Mouse (Mus musculus) heart, postnatal 10 days (tissue): ENCODE results near the gene Olfr453. TPM values are rescaled to one million over a fixed set of nuclear protein-coding genes. Genes with fewer than 3 reads are reported as not detected.

ENCODE experiments used
- DNase-seq, 2 experiments: peaks; one replicate each; pipeline ENCODE4 v3.0.0; 2021
- intact Hi-C: fragments of 180-260 bp; cut with DNase I; formaldehyde crosslinking; loops from one replicate; pipeline ENCODE4 v1.15.1; 2025
- total RNA-seq, 2 experiments: library from RNA; stranded (reverse); gene quantifications; 2 replicates each; pipeline ENCODE4 v1.2.3; 2021

The Olfr453 gene
- total RNA-seq: not detected

GRCm38 (mm10) chr6:42739071-42739470, at the start of gene Olfr453:
Olfr453 (plus strand) TSS chr6:42739371.
- no peak for DNase-seq
- intact Hi-C loops: no loop called here

GRCm38 (mm10) chr6:42689761-42690160, 49.4 kb upstream of the Olfr453 start:
- intact Hi-C loops: no loop called here
- no peak for DNase-seq

GRCm38 (mm10) chr6:42692154-42692516, 47.0 kb upstream of the Olfr453 start:
- DNase-seq: peak; percentile 85
- intact Hi-C loops: loop anchor here (2.0 kb wide), 2 partner anchors 19 to 47 kb away; partner anchors contain the start of genes Tcaf1 and Tcaf2

DNA sequence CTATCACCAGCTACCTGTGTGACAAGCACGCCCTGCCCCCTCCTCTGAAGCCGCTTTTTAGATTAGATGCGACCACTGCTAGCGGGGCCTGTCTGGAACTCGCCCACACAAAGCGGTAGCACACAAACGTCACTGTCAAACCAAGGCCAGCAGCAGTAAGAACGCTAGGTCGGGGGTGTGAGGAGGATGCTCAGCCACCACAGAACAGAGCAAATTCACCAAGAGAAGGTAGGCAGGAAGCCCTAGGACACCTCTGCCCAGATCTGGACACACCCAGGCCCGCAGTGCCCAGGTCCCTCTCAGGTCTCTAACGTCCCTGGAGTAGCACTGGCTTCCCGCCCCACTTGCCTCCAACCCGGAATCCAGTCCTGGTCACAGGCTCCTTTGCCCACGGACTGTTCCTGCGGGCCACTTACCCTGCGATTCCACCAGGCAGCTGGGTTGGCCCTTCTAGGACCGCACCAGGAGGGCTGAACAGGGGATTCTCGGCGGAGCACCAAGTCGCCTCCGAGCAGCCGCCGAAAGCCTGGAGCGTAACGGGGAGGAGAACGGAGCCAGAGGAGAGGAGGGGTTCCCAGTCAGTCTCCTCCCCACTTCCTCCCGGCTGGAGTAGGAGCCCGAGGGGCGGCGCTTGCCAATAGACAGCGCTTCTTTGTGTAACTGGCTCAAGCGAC, 46.5 kb upstream of the Olfr453 start:
- peak; percentile 88 for DNase-seq
- intact Hi-C loops: loop anchor here (2.0 kb wide), 2 partner anchors 18 to 48 kb away; partner anchors contain the start of genes Tcaf1 and Tcaf2

GRCm38 (mm10) chr6:42709291-42710211, 29.6 kb upstream of the Olfr453 start, which contains the start of gene Tcaf1:
Tcaf1 (minus strand) TSS chr6:42710088.
- peak; percentile 84 for DNase-seq
- intact Hi-C loops: loop anchor here (2.0 kb wide), 1 partner anchor 17 kb away; no protein-coding TSS in a partner anchor

DNA sequence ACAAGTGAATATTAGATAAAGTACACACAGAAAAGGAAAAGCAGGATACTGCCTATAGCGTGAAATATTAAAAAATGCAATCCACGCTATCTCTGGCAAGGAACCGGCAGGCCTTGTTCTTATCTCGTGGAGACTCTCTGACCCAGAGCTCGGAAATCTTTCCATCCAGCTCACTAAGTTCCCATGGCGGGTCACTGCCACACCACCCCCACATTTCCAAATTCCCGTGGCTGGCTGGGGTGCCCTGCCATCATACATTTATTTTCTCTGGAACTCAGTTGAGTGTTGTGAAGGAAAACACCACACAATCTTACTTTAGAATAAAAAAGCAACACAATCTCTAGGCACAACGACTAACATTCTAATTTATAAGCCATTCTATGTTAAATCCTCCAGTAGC, 24.5 kb upstream of the Olfr453 start:
- intact Hi-C loops: no loop called here
- no peak for DNase-seq

DNA sequence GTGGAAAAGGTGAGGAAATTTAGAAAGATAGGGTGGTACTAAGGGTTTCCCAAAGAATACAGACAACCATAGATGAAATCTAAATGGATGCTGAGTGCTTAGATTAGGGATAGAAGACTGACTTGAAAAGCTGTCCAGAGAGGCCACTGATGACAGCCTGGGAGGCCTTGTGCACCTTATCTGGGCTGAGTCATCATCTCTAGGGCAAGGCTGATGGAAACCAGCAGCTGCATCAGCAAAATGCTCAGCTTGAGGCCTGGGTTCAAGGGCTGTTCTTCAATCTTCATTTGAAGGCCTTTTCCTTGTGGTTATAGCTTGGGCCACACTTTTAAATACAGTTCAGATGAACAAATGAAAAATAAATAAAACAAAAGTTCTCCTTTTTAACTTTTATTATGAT, 21.2 kb upstream of the Olfr453 start:
- no peak for DNase-seq
- intact Hi-C loops: no loop called here

GRCm38 (mm10) chr6:42742303-42742702, 3.1 kb downstream of the Olfr453 start:
- no peak for DNase-seq
- intact Hi-C loops: no loop called here

DNA sequence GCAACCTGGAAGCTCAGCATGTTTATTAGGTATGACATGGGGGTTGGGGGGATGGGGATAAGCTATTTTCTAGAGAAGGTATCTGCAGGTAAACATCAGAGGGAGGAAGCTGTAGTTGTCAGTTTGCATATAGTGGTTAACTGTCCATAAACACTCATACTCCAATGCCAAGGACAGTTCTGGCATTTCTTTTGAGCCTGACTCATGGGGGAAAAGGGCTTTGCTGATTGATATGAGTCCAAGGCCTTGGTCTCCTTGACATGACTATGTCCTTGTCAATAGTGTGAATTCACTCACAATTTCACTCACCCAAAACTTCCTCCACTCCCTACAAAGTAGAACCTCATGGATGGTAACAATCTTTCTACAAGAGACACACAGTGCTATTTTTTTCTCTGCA, 8.7 kb downstream of the Olfr453 start:
- intact Hi-C loops: no loop called here
- no peak for DNase-seq

DNA sequence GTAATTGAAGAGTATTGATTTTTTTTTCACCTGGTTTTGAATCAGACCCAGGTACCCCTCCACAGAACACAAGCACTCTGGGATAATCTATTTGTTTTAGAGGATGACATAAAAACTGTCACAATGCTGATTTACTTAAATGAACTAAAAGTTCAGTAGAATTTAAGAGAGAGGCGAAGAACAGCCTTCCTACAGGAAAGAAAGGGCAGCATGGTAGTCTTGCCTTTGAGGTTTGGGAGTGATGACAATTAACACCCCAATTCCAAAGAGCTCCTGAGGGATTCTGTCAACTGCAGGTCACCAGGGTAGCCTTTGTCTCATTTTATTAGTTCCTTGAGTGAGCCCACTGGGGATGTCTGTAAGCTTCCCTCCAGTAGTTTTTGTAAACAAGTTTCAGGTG, 16.9 kb downstream of the Olfr453 start, which contains the start of gene Olfr38:
Gene Olfr38, plus strand, starts transcription at position 301 of the 400 bp plus-strand sequence.
- intact Hi-C loops: no loop called here

DNA sequence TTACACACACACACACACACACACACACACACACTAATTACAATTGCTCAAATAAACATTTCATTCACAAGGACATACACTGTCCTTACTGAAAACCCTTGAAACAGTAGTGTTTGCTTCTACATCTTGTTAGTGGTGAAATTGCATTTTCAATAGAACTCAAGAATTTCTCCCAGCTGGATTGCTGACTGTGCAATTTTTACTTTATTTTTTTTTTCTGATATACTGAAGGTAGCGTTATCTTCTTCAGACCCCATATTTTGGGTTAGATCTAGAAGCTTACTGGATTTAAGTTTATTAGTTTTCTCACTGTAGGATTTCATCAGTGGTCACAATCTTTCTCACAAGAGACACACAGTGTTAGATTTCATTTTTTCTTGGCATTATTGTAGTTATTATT, 37.9 kb downstream of the Olfr453 start:
- intact Hi-C loops: no loop called here
- DNase-seq: no peak

More for the DNA sequence above, 16.9 kb downstream of the Olfr453 start, which contains the start of gene Olfr38:
- no peak for DNase-seq

DNA sequence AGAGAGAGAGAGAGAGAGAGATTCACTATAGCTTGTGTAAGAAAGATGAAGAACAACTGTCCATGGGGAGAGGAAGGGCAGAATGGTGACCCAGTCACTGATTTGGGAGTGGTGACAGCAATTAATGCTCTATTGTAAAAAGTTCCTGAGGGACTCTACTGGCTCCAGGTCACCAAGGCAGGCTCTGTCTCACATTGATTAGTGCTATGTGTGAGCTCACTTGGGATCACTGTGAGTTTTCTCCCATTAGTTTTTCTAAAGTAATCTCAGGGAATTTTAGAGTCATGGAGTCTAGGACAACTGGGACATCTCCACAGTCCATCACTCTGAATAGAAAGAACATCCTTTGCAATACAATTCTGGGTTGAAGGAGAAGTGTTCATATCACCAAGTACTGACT, 45.6 kb downstream of the Olfr453 start, which contains the start of gene Olfr452:
Gene Olfr452, plus strand, starts transcription at position 301 of the 400 bp plus-strand sequence.
- DNase-seq: no peak
- intact Hi-C loops: no loop called here

GRCm38 (mm10) chr6:42790247-42790948, 51.2 kb downstream of the Olfr453 start:
- DNase-seq: no peak
- intact Hi-C loops: no loop called here

DNA sequence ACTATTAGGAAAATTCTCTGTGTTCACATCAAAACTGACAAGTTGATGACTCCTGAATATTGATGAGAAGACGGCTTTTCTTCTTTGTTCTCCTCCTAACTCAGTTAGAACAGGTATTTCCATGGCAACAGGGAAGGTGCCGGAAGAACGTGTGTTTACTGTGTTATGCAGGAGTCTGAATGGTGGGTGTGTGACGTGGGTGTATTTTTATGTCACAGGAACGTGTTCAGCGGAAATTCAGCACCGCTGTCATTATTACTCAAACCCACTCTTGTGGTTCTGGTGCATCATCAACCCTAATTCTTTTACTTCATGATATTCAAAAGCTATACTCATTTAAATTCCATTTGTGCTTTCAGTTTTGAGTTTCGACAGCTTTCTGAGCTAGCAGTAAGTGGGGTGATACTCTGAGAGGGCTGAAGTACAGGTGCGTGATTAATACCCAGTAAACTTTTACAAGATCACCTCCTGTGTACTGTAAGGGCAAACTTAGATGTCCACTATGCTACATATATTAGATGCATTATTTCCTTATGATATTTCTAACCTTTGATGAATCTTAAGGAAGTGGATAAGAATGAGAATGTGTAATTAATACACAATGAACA, 51.9 kb downstream of the Olfr453 start:
- no peak for DNase-seq
- intact Hi-C loops: no loop called here

GRCm38 (mm10) chr6:42794982-42795381, 55.8 kb downstream of the Olfr453 start:
- DNase-seq: no peak
- intact Hi-C loops: no loop called here

Other genes starting within 250 kb of the Olfr453 start
- gene Olfr455, start 191.8 kb upstream of the Olfr453 start, total RNA-seq: not detected
- gene Tcaf3, start 141.7 kb upstream of the Olfr453 start, total RNA-seq: not detected
- gene Tcaf2, start 94.1 kb upstream of the Olfr453 start, total RNA-seq: 1 to 10 TPM; 4.4 to 5.7 TPM
- gene Tcaf1, start 29.3 kb upstream of the Olfr453 start, total RNA-seq: 10 to 100 TPM; 25.5 to 30.6 TPM
- not detected for gene Olfr38, start 17.0 kb downstream of the Olfr453 start, total RNA-seq
- not detected for gene Olfr452, start 45.7 kb downstream of the Olfr453 start, total RNA-seq
- gene Olfr450, start 72.6 kb downstream of the Olfr453 start, total RNA-seq: not detected
- gene Olfr449, start 95.0 kb downstream of the Olfr453 start, total RNA-seq: not detected
- gene Olfr448, start 151.1 kb downstream of the Olfr453 start, total RNA-seq: not detected
- gene Olfr447, start 169.5 kb downstream of the Olfr453 start, total RNA-seq: not detected
- not detected for gene Olfr446, start 182.0 kb downstream of the Olfr453 start, total RNA-seq
- gene Olfr444, start 209.7 kb downstream of the Olfr453 start, total RNA-seq: not detected